Mouse (Mus musculus) stomach, embryonic 16.5 days (tissue): Measurements from ENCODE around the gene Mab21l1. TPM values are rescaled to one million over a fixed set of nuclear protein-coding genes. Genes with fewer than 3 reads are reported as not detected.

Experiments
- ATAC-seq: fragments of 200-750 bp; cut with Nextera tagmentation; 2 replicates; pipeline ENCODE4 v1.8.0; 2017; ENCODE audit warnings: moderate number of reproducible peaks, moderate TSS enrichment; ENCODE audit not compliant: insufficient read depth, low FRiP score
- H3K27ac ChIP-seq: fragments of 300-500 bp; sonication (generic); 2 replicates; pipeline ENCODE4 v1.5.1; 2014; ENCODE audit warnings: low read length
- H3K27me3 ChIP-seq: fragments of 300-500 bp; sonication (generic); 2 replicates; pipeline ENCODE4 v1.6.1; 2014; ENCODE audit warnings: low read length, control low read depth, mixed read lengths; ENCODE audit not compliant: control insufficient read depth, insufficient read depth
- H3K36me3 ChIP-seq: fragments of 300-500 bp; sonication (generic); 2 replicates; pipeline ENCODE4 v1.6.1; 2014; ENCODE audit warnings: low read length; ENCODE audit not compliant: control insufficient read depth, insufficient read depth
- H3K4me1 ChIP-seq: fragments of 300-500 bp; sonication (generic); 2 replicates; pipeline ENCODE4 v1.6.1; 2014; ENCODE audit warnings: low read length, control low read depth, mixed read lengths; ENCODE audit not compliant: control insufficient read depth, insufficient read depth
- H3K4me2 ChIP-seq: fragments of 300-500 bp; sonication (generic); 2 replicates; pipeline ENCODE4 v1.6.1; 2014; ENCODE audit warnings: low read depth, low read length, mixed read lengths
- H3K4me3 ChIP-seq: fragments of 300-500 bp; sonication (generic); replicated peaks from 2 replicates; pipeline ENCODE4 v1.5.1; 2014; ENCODE audit warnings: mild to moderate bottlenecking, low read length
- H3K9ac ChIP-seq: fragments of 300-500 bp; sonication (generic); 2 replicates; pipeline ENCODE4 v1.6.1; 2014; ENCODE audit warnings: low read length
- H3K9me3 ChIP-seq: fragments of 300-500 bp; sonication (generic); replicated peaks from 2 replicates; pipeline ENCODE4 v1.6.1; 2016; ENCODE audit warnings: low read length, control low read depth; ENCODE audit not compliant: control insufficient read depth
- WGBS: fragments of 180-500 bp; shearing (Covaris S2); extraction: QIAGEN DNeasy Blood & Tissue Kit; methylation state at CpG from one replicate; pipeline ENCODE4 v1.1.7; 2014; 5-methylcytosine and 5-hydroxymethylcytosine counted together
- polyA plus RNA-seq: library from polyadenylated mRNA; unstranded; fragments of >200 nt; fragmentation: Nextera tagmentation; extraction: Ambion mirVana; gene quantifications from 2 replicates; pipeline ENCODE4 v1.2.1, GENCODE M21; 2015

The Mab21l1 gene
- polyA plus RNA-seq, 1 experiment from 2014 or later = 8.4 TPM

DNA sequence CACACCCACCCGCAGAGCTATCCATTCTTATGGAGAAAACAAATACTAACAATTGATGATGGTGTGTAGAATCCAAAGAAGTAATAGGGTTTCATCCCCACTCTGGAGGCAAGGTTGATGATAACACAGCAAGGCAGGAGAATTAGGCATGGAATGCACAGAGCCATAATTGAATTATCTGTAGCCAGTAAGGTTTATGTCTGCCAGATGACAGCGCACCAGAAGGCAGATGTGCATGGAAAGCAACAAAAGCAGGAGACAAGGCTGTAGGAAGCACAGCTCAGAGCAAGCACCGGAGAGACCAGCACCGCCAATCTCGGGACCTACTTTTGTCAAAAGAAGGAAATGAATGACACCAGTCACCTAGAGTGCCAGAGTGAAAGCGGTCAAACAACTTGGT, 28.4 kb upstream of the Mab21l1 start:
- Histone ChIP-seq H3K9ac (no peak overlapping the region), H3K4me3 (no peak overlapping the region), H3K4me1 (no peaks in the 10 kb centered on the region; the same call in 1 of the 2 replicates), H3K9me3 (no peaks in the 10 kb centered on the region), H3K36me3 (no peaks in the 10 kb centered on the region), H3K27me3 (no peaks in the 10 kb centered on the region), H3K27ac (no peak overlapping the region), H3K4me2 (no peak overlapping the region)
- ATAC-seq = no peak
- WGBS = 87% methylated on average over 6 of the region's 6 CpGs

DNA sequence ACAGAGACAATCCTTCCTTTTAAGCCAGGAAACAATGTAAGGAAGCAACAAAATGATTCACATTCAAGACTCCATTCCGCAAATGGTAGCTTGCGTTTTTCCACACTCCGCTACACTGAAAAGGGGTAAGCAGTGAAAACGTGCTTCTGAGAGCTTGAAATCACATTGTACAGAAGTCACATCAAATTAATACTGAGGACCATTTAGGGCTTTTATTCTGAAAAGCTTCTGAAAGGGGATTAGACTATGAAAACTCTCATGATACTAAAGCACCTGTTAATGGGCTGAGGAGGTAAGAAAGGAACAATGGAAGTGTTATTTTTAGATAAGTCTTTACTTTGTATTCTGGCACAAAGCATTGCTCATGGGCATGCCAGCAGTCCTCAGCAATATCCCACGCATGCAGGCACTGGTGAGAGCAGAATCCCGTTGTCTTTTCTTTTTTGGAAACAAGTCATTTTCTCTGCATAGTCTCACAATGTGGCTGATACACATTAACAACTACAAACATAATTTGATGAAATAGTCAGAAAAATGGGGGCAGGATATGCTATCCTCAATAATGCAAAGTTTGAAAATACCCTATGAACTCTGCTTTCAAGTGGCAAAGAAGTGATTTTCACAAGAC, 27.2 kb upstream of the Mab21l1 start:
- WGBS = 73% methylated on average over 6 of the region's 6 CpGs
- no peaks in the 10 kb centered on the region for H3K9me3 ChIP-seq

DNA sequence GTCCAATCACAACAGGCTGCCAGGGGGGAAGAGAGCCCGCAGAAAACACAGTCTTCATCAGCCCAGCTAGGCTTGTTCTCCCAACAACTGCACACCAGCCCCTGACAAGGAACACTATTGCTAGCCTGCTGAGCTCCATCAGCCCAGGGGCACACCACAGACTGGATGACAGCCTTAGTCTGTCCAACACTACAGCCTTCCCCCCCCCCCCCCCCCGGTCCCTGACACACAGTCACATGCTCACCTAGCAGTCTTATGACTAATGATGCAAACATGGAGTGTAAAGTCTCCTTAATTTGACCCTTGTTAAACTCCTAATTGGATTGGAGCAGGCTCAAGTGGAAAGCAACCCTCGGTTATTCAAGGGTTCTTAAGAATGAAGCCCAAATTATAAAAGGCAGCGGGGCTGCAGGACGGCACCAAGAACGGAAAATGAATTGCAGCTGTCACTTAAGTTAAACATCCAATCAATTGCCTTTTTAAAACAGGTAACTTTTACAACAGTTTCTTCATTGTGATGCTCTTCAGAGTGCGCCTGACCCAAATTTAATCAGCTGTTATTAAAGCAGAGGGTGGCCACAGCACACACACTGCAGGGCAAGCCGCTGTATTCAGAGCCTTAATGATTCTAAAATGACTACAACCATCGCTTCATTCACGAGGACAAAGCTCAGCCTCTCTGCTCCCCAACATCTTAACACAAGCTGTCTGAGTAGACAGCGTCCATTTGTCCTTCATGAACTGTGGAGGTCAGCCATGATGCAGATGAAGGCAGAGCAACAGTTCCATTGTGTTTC, 26.3 kb upstream of the Mab21l1 start:
- Histone ChIP-seq H3K4me3 (no peak overlapping the region), H3K27me3 (no peaks in the 10 kb centered on the region), H3K4me1 (no peaks in the 10 kb centered on the region; the same call in 1 of the 2 replicates), H3K9me3 (no peaks in the 10 kb centered on the region), H3K9ac (no peak overlapping the region), H3K36me3 (no peaks in the 10 kb centered on the region), H3K4me2 (no peak overlapping the region), H3K27ac (no peak overlapping the region)
- WGBS = 65% methylated on average over 11 of the region's 11 CpGs
- ATAC-seq = no peak

More for the DNA sequence above, 27.2 kb upstream of the Mab21l1 start:
- Histone ChIP-seq H3K36me3 (no peaks in the 10 kb centered on the region), H3K27ac (no peak overlapping the region), H3K9ac (no peak overlapping the region), H3K4me1 (no peaks in the 10 kb centered on the region; the same call in 1 of the 2 replicates), H3K27me3 (no peaks in the 10 kb centered on the region), H3K4me2 (no peak overlapping the region), H3K4me3 (no peak overlapping the region)
- no peak for ATAC-seq

DNA sequence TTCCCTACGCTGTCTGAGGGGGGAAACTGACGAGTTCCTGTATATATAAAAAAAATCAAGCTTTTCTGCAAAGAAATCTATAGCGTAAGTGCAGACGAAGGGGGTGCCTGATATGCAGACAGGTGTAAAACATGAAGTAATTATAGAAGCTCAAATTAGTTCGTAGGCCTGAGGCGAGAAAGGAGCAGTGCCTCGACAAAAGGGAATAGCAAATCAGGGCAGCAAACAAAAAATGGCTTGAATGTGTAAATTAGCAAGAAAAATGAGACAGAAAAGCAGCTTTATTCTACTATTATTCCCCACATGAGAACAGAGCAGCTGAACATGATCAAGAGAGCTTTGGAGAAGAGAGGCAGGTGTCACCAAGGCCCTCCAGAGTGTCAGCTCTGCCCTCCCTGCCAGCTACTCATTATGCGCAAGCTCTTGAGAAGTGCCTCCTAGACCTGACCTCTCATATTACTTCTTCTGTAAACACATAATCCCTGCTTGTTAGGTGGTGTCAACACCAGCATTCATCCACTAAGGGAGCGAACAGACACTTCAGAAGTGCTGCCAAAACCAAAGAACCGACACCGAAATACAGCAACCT, 25.6 kb upstream of the Mab21l1 start:
- Histone ChIP-seq H3K4me2 (no peak overlapping the region), H3K27me3 (no peaks in the 10 kb centered on the region), H3K9ac (no peak overlapping the region), H3K4me1 (no peaks in the 10 kb centered on the region; the same call in 1 of the 2 replicates), H3K9me3 (no peaks in the 10 kb centered on the region), H3K36me3 (no peaks in the 10 kb centered on the region), H3K27ac (no peak overlapping the region), H3K4me3 (no peak overlapping the region)
- no peak for ATAC-seq
- WGBS = 66% methylated on average over 11 of the region's 11 CpGs

DNA sequence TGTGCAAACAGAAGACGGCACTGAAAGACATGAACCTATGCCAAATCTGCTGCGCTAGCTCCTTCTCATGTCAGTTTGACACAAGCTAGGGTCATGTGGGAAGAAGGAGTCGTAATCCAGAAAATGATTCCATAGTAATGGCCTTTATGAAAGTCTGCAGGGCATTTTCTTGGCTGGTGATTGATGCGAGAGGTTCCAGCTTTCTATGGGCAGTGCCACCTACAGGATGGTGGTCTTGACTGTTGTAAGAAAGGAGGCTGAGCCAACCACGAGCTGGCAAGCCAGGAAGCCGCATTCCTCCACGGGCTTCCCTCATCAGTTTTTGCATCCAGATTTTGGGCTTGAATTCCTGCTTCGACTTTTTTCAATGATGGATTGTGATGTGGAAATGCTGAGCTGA, 24.0 kb upstream of the Mab21l1 start:
- no peak overlapping the region for H3K9ac ChIP-seq
- H3K4me3 ChIP-seq = no peak overlapping the region
- no peaks in the 10 kb centered on the region for H3K36me3 ChIP-seq
- H3K4me1 ChIP-seq = no peaks in the 10 kb centered on the region; the same call in 1 of the 2 replicates
- H3K27ac ChIP-seq = no peak overlapping the region
- WGBS = 47% methylated on average over 8 of the region's 8 CpGs
- no peak overlapping the region for H3K4me2 ChIP-seq
- ATAC-seq = no peak
- no peaks in the 10 kb centered on the region for H3K27me3 ChIP-seq
- H3K9me3 ChIP-seq = no peaks in the 10 kb centered on the region

DNA sequence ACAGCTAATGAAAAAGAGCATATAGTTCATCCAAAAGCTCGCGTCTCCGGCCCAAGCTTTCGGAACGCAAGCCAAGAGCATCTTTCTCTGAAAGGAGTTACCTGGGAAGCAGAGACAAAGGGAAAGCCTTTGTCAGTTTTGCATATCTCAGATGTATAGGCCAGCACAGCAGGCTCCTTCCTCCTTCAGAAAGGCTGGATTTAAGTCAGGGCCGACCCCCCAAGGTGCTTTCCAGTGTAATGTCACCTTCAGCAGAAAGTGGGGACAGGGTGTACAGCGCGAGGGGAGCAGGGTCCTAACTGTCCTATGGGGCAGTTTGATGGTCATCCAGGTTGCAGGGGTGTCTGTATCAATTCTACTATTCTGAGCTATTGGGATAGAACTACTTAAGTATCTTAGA, 18.7 kb upstream of the Mab21l1 start:
- 62% methylated on average over 8 of the region's 8 CpGs for WGBS

DNA sequence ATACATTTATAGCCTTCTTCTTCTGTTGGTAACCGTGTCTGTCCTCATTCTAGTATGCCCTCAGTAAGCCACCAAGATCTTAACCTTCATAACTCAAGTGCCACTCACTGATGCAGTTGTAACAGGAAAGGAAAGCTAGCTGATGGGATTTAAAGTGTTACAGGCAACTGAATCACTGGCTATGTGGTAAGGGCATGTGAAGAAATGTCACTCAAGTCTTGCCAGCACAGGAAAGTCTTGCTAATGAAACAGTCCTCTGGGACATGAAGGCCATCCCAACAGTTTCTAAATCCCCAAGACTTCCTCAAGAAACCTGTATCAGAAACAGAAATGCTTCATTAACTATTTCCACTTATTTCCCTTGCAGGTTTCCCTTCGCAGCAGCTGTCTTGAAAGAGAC, 13.7 kb upstream of the Mab21l1 start:
- ATAC-seq = no peak
- Histone ChIP-seq H3K4me1 (no peaks in the 10 kb centered on the region), H3K4me3 (no peak overlapping the region), H3K9me3 (no peaks in the 10 kb centered on the region), H3K9ac (no peak overlapping the region), H3K27me3 (no peaks in the 10 kb centered on the region), H3K36me3 (no peaks in the 10 kb centered on the region), H3K27ac (no peak overlapping the region), H3K4me2 (no peak overlapping the region)
- WGBS = 76% methylated on average over 2 of the region's 2 CpGs

More for the DNA sequence above, 18.7 kb upstream of the Mab21l1 start:
- Histone ChIP-seq H3K27me3 (no peaks in the 10 kb centered on the region), H3K36me3 (no peaks in the 10 kb centered on the region), H3K27ac (no peak overlapping the region), H3K4me3 (no peak overlapping the region), H3K9ac (no peak overlapping the region), H3K9me3 (no peaks in the 10 kb centered on the region), H3K4me1 (no peaks in the 10 kb centered on the region), H3K4me2 (no peak overlapping the region)
- ATAC-seq = no peak

DNA sequence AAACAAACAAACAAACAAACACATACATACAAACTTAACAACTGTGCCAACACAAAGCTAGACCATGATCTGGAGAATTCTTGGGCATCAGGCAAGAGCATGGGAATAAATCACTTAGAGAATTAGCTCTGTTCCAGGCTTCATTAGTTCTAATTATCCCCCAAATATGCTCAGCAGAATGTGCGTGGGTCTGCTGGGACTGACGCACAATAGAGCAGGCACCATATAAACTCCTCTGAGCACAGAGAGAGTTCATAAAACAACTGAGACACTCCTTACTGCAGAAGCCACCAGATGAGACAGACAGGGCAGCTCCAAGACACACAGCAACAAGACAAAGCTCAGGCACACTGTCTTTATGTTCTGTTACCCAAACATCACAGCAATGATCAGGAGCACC, 13.0 kb upstream of the Mab21l1 start:
- no peaks in the 10 kb centered on the region for H3K9me3 ChIP-seq
- H3K9ac ChIP-seq = no peak overlapping the region
- no peak overlapping the region for H3K4me3 ChIP-seq
- H3K36me3 ChIP-seq = no peaks in the 10 kb centered on the region
- no peak overlapping the region for H3K27ac ChIP-seq
- no peak for ATAC-seq
- 86% methylated on average over 2 of the region's 2 CpGs for WGBS
- H3K4me1 ChIP-seq = no peaks in the 10 kb centered on the region
- no peak overlapping the region for H3K4me2 ChIP-seq
- H3K27me3 ChIP-seq = no peaks in the 10 kb centered on the region

DNA sequence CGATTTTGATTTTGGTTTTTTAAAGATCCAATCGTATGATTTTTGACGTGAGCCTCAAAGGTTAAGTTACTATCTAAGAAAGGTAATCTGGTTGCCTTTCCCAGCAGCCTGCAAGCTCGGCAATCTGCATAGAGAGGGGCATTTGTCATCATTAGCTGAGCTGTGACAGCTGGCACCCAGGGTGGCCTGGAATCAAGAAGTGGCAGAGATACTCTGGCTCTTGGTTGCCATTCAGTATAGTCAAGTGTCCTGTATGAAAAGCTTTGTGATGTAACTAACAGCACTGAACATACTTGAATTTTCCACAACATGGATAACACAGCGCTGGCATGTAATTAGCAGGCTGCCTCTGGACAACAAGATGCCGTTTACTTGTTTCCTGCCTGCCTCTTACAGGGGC, 8.1 kb upstream of the Mab21l1 start:
- Histone ChIP-seq H3K36me3 (no peaks in the 10 kb centered on the region), H3K4me3 (no peak overlapping the region), H3K4me1 (no peaks in the 10 kb centered on the region), H3K27ac (no peak overlapping the region), H3K4me2 (no peak overlapping the region), H3K9ac (no peak overlapping the region), H3K27me3 (peaks cover 3% of the 10 kb centered on the region; the same call in 1 of the 2 replicates), H3K9me3 (no peaks in the 10 kb centered on the region)
- no peak for ATAC-seq
- 54% methylated on average over 6 of the region's 6 CpGs for WGBS
